Mouse (Mus musculus) G1E (cell line): ENCODE measurements at regions not wholly inside any gene's neighbourhood (a gene's known extent, or its start where the extent isn't known, plus 50 kb on each side); places are given as distances from the start of the nearest gene placed in this dataset.

Source experiments
- CTCF ChIP-seq: IDR thresholded peaks from 2 replicates; pipeline ENCODE4 v1.5.1; 2012; ENCODE audit warnings: low read depth, low read length, inconsistent platforms, mixed read lengths
- GATA1 ChIP-seq: IDR thresholded peaks from 2 replicates; pipeline ENCODE4 v1.6.1; 2012; ENCODE audit warnings: borderline replicate concordance, low read length, inconsistent platforms, mixed read lengths
- GATA2 ChIP-seq: IDR thresholded peaks from 2 replicates; pipeline ENCODE4 v1.6.1; 2012; ENCODE audit warnings: low read depth, low read length, inconsistent platforms, borderline replicate concordance
- POLR2AphosphoS5 ChIP-seq: IDR thresholded peaks from 2 replicates; pipeline ENCODE4 v1.6.1; 2012; ENCODE audit warnings: low read depth, low read length, inconsistent platforms; ENCODE audit not compliant: insufficient replicate concordance
- TAL1 ChIP-seq: conservative IDR thresholded peaks from 2 replicates; pipeline ENCODE4 v1.6.1; 2012; ENCODE audit warnings: low read depth, low read length, inconsistent platforms, mixed read lengths

DNA sequence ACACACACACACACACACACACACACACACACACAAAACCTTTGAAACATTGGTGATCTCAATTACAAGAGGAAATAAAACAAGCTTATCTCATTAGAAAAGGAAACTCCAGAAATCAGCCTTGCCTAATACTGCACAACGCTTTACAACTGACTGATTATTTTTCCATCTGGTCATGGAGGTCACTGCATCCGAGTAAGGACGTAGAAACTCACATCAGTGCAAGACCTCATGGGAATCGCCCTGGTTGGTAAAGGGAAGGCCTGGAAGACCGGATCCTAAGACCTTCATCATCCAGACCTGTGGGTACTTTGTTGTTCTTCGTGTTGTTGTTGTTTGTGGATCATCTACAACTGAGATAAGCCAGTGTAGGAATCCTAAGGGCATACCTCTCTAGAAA lies 77.8 kb upstream of the Sestd1 start:
- TF ChIP-seq CTCF (no peak), TAL1 (no peak), GATA2 (no peak), GATA1 (no peak), POLR2AphosphoS5 (no peak)
